Mouse (Mus musculus): Measurements from ENCODE around the gene Cnot2. TPM values are rescaled to one million over a fixed set of nuclear protein-coding genes. Genes with fewer than 3 reads are reported as not detected.

The Cnot2 gene
- polyA plus RNA-seq (2015; fragmentation: Nextera tagmentation; extraction: Ambion mirVana), result 46.2 and 59.5 TPM in 2 replicates

DNA sequence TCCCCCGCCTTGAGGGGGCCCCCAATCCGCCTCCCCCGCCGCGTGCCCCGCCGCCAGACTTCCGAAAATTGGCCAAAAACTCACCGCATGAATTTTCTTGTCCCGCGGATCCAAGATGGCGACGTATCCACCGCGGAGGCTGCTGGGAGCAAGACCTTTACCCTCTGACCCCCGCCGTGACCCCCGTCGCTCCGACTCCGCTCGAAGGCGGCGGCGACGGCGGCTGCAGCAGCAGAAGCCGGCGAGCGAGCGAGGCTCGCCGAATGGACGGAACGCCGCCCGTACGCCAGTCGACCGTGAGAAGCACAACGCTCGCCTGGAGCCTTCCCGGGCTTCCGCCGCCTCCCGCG lies at the start of gene Cnot2:
Cnot2 (minus strand) TSS at position 143 of the 350 bp plus-strand sequence.

DNA sequence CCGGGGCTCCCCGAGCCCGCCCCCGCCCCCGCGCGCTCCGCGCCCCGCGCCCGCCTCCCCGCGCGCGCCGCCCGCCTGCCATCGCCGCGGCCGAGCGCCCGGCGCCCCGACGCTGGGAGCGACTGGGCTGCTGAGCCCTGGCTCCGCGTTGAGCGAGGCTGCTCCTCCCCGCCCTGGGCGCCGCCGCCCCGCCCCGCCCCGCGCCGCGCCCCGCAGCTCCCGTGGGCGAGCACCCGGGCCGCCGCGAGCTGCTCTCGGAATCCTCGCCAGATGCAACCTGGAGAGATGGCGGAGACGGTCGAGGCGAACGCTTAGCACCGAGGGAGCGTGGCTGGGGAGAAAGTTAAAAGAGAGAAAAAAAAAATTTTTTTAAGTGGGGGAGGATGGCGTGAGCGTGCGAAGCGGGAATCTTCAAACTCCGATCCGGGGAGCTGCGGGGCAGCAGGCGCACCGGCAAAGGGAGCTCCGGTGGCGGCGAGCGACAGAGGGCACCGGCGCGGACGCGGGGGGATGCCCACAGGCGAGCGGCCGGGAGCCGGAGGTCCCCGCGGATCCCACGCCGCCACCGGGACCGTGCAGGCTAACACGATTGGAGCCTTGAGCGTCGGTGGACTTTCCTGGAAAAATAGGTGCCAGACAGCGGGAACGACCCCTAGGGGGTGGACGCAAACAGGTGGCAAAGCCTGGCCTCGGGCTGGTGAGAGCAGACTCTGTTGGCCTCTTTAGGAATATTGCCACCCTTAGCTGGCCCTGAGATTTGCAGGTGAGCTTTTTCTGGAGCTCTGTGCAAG lies 107.4 kb downstream of the Cnot2 start, which contains the start of gene Kcnmb4:
Kcnmb4 (minus strand) TSS at position 120 of the 791 bp plus-strand sequence.

Small RNA genes lying within 50 kb of the gene (microRNA-seq; reads per million reads assigned to microRNA genes)
- not detected for gene Gm25190 (ENCODE audit: borderline replicate concordance, insufficient number of aligned reads)

Other genes starting within 250 kb of the Cnot2 start
- 3.2 and 9.5 TPM in 2 replicates for gene Kcnmb4, start 107.6 kb downstream of the Cnot2 start, polyA plus RNA-seq (2015; fragmentation: Nextera tagmentation; extraction: Ambion mirVana)

All from adrenal gland, postnatal 0 days (tissue).